Mouse (Mus musculus) liver, embryonic 14.5 days (tissue): ENCODE results near the gene Cblc.

Experiments
- CTCF ChIP-seq: IDR thresholded peaks from 2 replicates; pipeline ENCODE4 v1.5.1; 2016; ENCODE audit warnings: antibody characterized with exemption, low read depth, control low read depth
- EP300 ChIP-seq: IDR thresholded peaks from 2 replicates; pipeline ENCODE4 v1.6.1; 2016; ENCODE audit warnings: antibody characterized with exemption, low read depth

DNA sequence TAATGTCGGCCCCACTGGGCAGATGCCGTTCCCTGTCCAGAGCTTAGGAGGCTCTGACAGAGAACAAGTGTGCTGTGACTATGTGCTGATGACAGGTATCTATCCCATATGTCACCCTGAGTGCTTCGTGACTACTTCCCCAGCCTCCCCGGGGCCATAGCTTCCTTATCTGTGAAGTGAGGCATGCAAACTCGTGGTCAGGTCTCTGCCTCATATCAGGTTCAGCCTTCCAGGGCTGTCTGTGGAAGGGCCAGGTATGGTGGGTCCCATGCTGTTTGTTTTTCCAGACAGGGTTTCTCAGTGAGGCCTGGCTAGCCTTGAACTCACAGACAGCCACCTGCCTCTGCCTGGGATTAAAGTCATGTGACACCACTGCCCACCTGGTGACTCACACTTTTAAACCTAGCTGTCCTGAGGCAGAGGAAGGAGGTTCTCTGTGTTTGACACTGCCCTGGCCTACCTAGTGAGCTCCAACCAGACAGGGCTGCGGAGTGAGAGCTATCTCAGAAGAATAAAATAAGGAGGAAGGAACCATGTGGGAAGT, 17.0 kb upstream of the Cblc start:
- TF ChIP-seq CTCF: no peak
- no peak for TF ChIP-seq EP300
